Mouse (Mus musculus) liver, embryonic 12.5 days (tissue): ENCODE measurements at regions not wholly inside any gene's neighbourhood (a gene's known extent, or its start where the extent isn't known, plus 50 kb on each side); places are given as distances from the start of the nearest gene placed in this dataset.
"Not testable (repeated sequence)": the region's sequence is repeated elsewhere in the genome, so short reads cannot be mapped to it uniquely, and the experiment has no call there.

Experiments used
- ATAC-seq: fragments of 200-750 bp; cut with Nextera tagmentation; 2 replicates; pipeline ENCODE4 v1.8.0; 2017; ENCODE audit warnings: moderate number of reproducible peaks, mild to moderate bottlenecking, moderate library complexity
- H3K27ac ChIP-seq: fragments of 300-500 bp; sonication (generic); 2 replicates; pipeline ENCODE4 v1.5.1; 2016; ENCODE audit warnings: mild to moderate bottlenecking
- H3K27me3 ChIP-seq: fragments of 300-500 bp; sonication (generic); replicated peaks from 2 replicates; pipeline ENCODE4 v1.6.1; 2016; ENCODE audit warnings: mild to moderate bottlenecking, moderate library complexity
- H3K36me3 ChIP-seq: fragments of 300-500 bp; sonication (generic); 2 replicates; pipeline ENCODE4 v1.6.1; 2016; ENCODE audit warnings: mild to moderate bottlenecking, moderate library complexity
- H3K4me1 ChIP-seq: fragments of 300-500 bp; sonication (generic); 2 replicates; pipeline ENCODE4 v1.6.1; 2016
- H3K4me2 ChIP-seq: fragments of 300-500 bp; sonication (generic); 2 replicates; pipeline ENCODE4 v1.6.1; 2016; ENCODE audit warnings: mild to moderate bottlenecking, moderate library complexity
- H3K4me3 ChIP-seq: fragments of 300-500 bp; sonication (generic); 2 replicates; pipeline ENCODE4 v1.5.1; 2016; ENCODE audit warnings: mild to moderate bottlenecking, moderate library complexity
- H3K9ac ChIP-seq: fragments of 300-500 bp; sonication (generic); 2 replicates; pipeline ENCODE4 v1.6.1; 2016; ENCODE audit warnings: mild to moderate bottlenecking, moderate library complexity
- H3K9me3 ChIP-seq: fragments of 300-500 bp; sonication (generic); replicated peaks from 2 replicates; pipeline ENCODE4 v1.6.1; 2016; ENCODE audit warnings: mild to moderate bottlenecking, moderate library complexity
- WGBS: fragments of 180-500 bp; shearing (Covaris S2); methylation state at CpG from one replicate; pipeline ENCODE4 v1.1.7; 2016; ENCODE audit not compliant: insufficient replicate concordance; 5-methylcytosine and 5-hydroxymethylcytosine counted together

GRCm38 (mm10) chr1:161692836-161693767 lies 95.2 kb downstream of the Fasl start:
- no peak for ATAC-seq
- Histone ChIP-seq H3K36me3 (no peaks in the 10 kb centered on the region), H3K4me3 (no peak overlapping the region), H3K27ac (no peak overlapping the region), H3K27me3 (no peaks in the 10 kb centered on the region), H3K9me3 (no peaks in the 10 kb centered on the region), H3K4me1 (no peaks in the 10 kb centered on the region), H3K4me2 (no peak overlapping the region), H3K9ac (no peak overlapping the region)
- 66% methylated on average over 14 of the region's 14 CpGs for WGBS

- H3K9ac ChIP-seq = no peak overlapping the region
- no peaks in the 10 kb centered on the region for H3K4me1 ChIP-seq
- H3K4me3 ChIP-seq = no peak overlapping the region
- H3K27me3 ChIP-seq = no peaks in the 10 kb centered on the region
- ATAC-seq = no peak
- H3K4me2 ChIP-seq = no peak overlapping the region
- no peaks in the 10 kb centered on the region for H3K9me3 ChIP-seq
- no peaks in the 10 kb centered on the region for H3K36me3 ChIP-seq
- 37% methylated on average over 3 of the region's 3 CpGs for WGBS
- no peak overlapping the region for H3K27ac ChIP-seq
Observed at GRCm38 (mm10) chr1:161688946-161689345, 99.3 kb downstream of the Fasl start.

GRCm38 (mm10) chr1:161687548-161687947 lies 100.7 kb downstream of the Fasl start:
- 22% methylated on average over 12 of the region's 12 CpGs for WGBS
- Histone ChIP-seq H3K27me3 (no peaks in the 10 kb centered on the region), H3K4me1 (no peaks in the 10 kb centered on the region), H3K36me3 (no peaks in the 10 kb centered on the region), H3K9me3 (no peaks in the 10 kb centered on the region), H3K4me3 (no peak overlapping the region), H3K9ac (no peak overlapping the region), H3K27ac (no peak overlapping the region), H3K4me2 (no peak overlapping the region)
- no peak for ATAC-seq

- H3K27ac ChIP-seq = no peak overlapping the region
Observed at GRCm38 (mm10) chr1:161680558-161680957, 107.7 kb downstream of the Fasl start.

GRCm38 (mm10) chr1:161670937-161671336 lies 117.4 kb downstream of the Fasl start:
- no peaks in the 10 kb centered on the region for H3K27me3 ChIP-seq
- H3K4me2 ChIP-seq = no peak overlapping the region
- WGBS = 64% methylated on average over 5 of the region's 5 CpGs
- H3K36me3 ChIP-seq = no peaks in the 10 kb centered on the region
- H3K9ac ChIP-seq = no peak overlapping the region
- H3K9me3 ChIP-seq = no peaks in the 10 kb centered on the region
- H3K27ac ChIP-seq = no peak overlapping the region
- no peak for ATAC-seq
- H3K4me3 ChIP-seq = no peak overlapping the region
- H3K4me1 ChIP-seq = no peaks in the 10 kb centered on the region

More at GRCm38 (mm10) chr1:161680558-161680957, 107.7 kb downstream of the Fasl start:
- no peak overlapping the region for H3K4me2 ChIP-seq
- H3K9me3 ChIP-seq = no peaks in the 10 kb centered on the region
- ATAC-seq = no peak
- no peaks in the 10 kb centered on the region for H3K27me3 ChIP-seq
- WGBS = 65% methylated on average over 6 of the region's 6 CpGs
- no peak overlapping the region for H3K9ac ChIP-seq
- no peaks in the 10 kb centered on the region for H3K36me3 ChIP-seq
- no peak overlapping the region for H3K4me3 ChIP-seq
- no peaks in the 10 kb centered on the region for H3K4me1 ChIP-seq

- H3K36me3 ChIP-seq = no peaks in the 10 kb centered on the region
- no peaks in the 10 kb centered on the region for H3K9me3 ChIP-seq
- H3K9ac ChIP-seq = no peak overlapping the region
- no peaks in the 10 kb centered on the region for H3K4me1 ChIP-seq
- no peak overlapping the region for H3K4me2 ChIP-seq
- 47% methylated on average over 3 of the region's 3 CpGs for WGBS
- ATAC-seq = no peak
- H3K27ac ChIP-seq = no peak overlapping the region
- H3K27me3 ChIP-seq = no peaks in the 10 kb centered on the region
- no peak overlapping the region for H3K4me3 ChIP-seq
Observed at GRCm38 (mm10) chr1:161664321-161664720, 124.0 kb downstream of the Fasl start.

GRCm38 (mm10) chr1:161663351-161663750 lies 124.9 kb downstream of the Fasl start:
- Histone ChIP-seq H3K4me2 (no peak overlapping the region), H3K27me3 (no peaks in the 10 kb centered on the region), H3K9me3 (no peaks in the 10 kb centered on the region), H3K4me1 (no peaks in the 10 kb centered on the region), H3K36me3 (no peaks in the 10 kb centered on the region), H3K4me3 (no peak overlapping the region), H3K9ac (no peak overlapping the region), H3K27ac (no peak overlapping the region)
- ATAC-seq = no peak
- WGBS = 43% methylated on average over 1 of the region's 1 CpGs

GRCm38 (mm10) chr1:161662241-161662640 lies 126.1 kb downstream of the Fasl start:
- no peak for ATAC-seq
- Histone ChIP-seq H3K9me3 (no peaks in the 10 kb centered on the region), H3K36me3 (no peaks in the 10 kb centered on the region), H3K9ac (no peak overlapping the region), H3K27me3 (no peaks in the 10 kb centered on the region), H3K27ac (no peak overlapping the region), H3K4me1 (no peaks in the 10 kb centered on the region), H3K4me3 (no peak overlapping the region), H3K4me2 (no peak overlapping the region)
- 58% methylated on average over 2 of the region's 2 CpGs for WGBS

- H3K4me2 ChIP-seq = no peak overlapping the region
- H3K4me3 ChIP-seq = no peak overlapping the region
- no peak overlapping the region for H3K27ac ChIP-seq
- ATAC-seq = no peak
- 58% methylated on average over 1 of the region's 1 CpGs for WGBS
- H3K9me3 ChIP-seq = no peaks in the 10 kb centered on the region
- H3K36me3 ChIP-seq = no peaks in the 10 kb centered on the region
- no peak overlapping the region for H3K9ac ChIP-seq
- no peaks in the 10 kb centered on the region for H3K4me1 ChIP-seq
- H3K27me3 ChIP-seq = no peaks in the 10 kb centered on the region
Observed at GRCm38 (mm10) chr1:161657511-161657910, 130.8 kb downstream of the Fasl start.

- ATAC-seq = no peak
- H3K4me1 ChIP-seq = no peaks in the 10 kb centered on the region
- H3K27ac ChIP-seq = no peak overlapping the region
- no peaks in the 10 kb centered on the region for H3K36me3 ChIP-seq
- H3K4me2 ChIP-seq = no peak overlapping the region
- H3K27me3 ChIP-seq = no peaks in the 10 kb centered on the region
- no peak overlapping the region for H3K4me3 ChIP-seq
- H3K9me3 ChIP-seq = no peaks in the 10 kb centered on the region
- no peak overlapping the region for H3K9ac ChIP-seq
- 53% methylated on average over 2 of the region's 2 CpGs for WGBS
Observed at GRCm38 (mm10) chr1:161649387-161649786, 138.9 kb downstream of the Fasl start.

- Histone ChIP-seq H3K27me3 (no peaks in the 10 kb centered on the region), H3K36me3 (no peaks in the 10 kb centered on the region), H3K9me3 (no peaks in the 10 kb centered on the region), H3K9ac (no peak overlapping the region), H3K27ac (no peak overlapping the region), H3K4me2 (no peak overlapping the region), H3K4me1 (no peaks in the 10 kb centered on the region), H3K4me3 (no peak overlapping the region)
- WGBS = 60% methylated on average over 5 of the region's 5 CpGs
- ATAC-seq = no peak
Observed at GRCm38 (mm10) chr1:161632098-161632497, 137.6 kb downstream of the Tnfsf18 start.

- H3K4me2 ChIP-seq = no peak overlapping the region
- ATAC-seq = no peak
- H3K36me3 ChIP-seq = no peaks in the 10 kb centered on the region
- H3K27ac ChIP-seq = no peak overlapping the region
- no peaks in the 10 kb centered on the region for H3K27me3 ChIP-seq
- H3K9ac ChIP-seq = no peak overlapping the region
- H3K4me3 ChIP-seq = no peak overlapping the region
- no peaks in the 10 kb centered on the region for H3K4me1 ChIP-seq
- H3K9me3 ChIP-seq = no peaks in the 10 kb centered on the region
- 66% methylated on average over 6 of the region's 6 CpGs for WGBS
Observed at GRCm38 (mm10) chr1:161621291-161621690, 126.8 kb downstream of the Tnfsf18 start.

GRCm38 (mm10) chr1:161614091-161614490 lies 119.6 kb downstream of the Tnfsf18 start:
- H3K4me2 ChIP-seq, H3K4me3 ChIP-seq, H3K4me1 ChIP-seq, H3K36me3 ChIP-seq, H3K9me3 ChIP-seq, ATAC-seq, H3K27ac ChIP-seq, H3K9ac ChIP-seq, H3K27me3 ChIP-seq: not testable (repeated sequence)
- 67% methylated on average over 7 of the region's 7 CpGs for WGBS
